Mouse (Mus musculus) MEL (cell line): ENCODE results near the gene Grid1. TPM values are rescaled to one million over a fixed set of nuclear protein-coding genes. Genes with fewer than 3 reads are reported as not detected.

Experiments used
- DNase-seq: peaks from one replicate; pipeline ENCODE4 v3.0.0; 2011; ENCODE audit warnings: low read depth, low spot score
- H3K27ac ChIP-seq: 2 replicates; pipeline ENCODE4 v1.5.1; 2012; ENCODE audit warnings: low read depth, mild to moderate bottlenecking, control low read depth, low read length, moderate library complexity; ENCODE audit not compliant: control insufficient read depth
- H3K27me3 ChIP-seq, 2 experiments: fragments of 150-350 bp in 1 of 2; sonication (generic) in 1 of 2; 2 replicates each; pipeline ENCODE4 v1.6.1; 2012; ENCODE audit warnings: low read length in 2 of 2, mild to moderate bottlenecking in 2 of 2, improper control_type of control experiment in 1 of 2, moderate library complexity in 1 of 2; ENCODE audit not compliant: insufficient read depth in 2 of 2, control insufficient read depth in 1 of 2
- H3K36me3 ChIP-seq, 2 experiments: 2 replicates each; pipeline ENCODE4 v1.6.1; 2012 to 2014; ENCODE audit warnings: low read length in 2 of 2, improper control_type of control experiment in 1 of 2, inconsistent platforms in 1 of 2, mild to moderate bottlenecking in 1 of 2; ENCODE audit not compliant: insufficient read depth in 2 of 2, control insufficient read depth in 1 of 2
- H3K4me1 ChIP-seq, 2 experiments: fragments of 150-350 bp in 1 of 2; sonication (generic) in 1 of 2; 2 replicates each; pipeline ENCODE4 v1.6.1; 2012; ENCODE audit warnings: low read length in 2 of 2, improper control_type of control experiment in 1 of 2, mild to moderate bottlenecking in 1 of 2; ENCODE audit not compliant: insufficient read depth in 2 of 2, control insufficient read depth in 1 of 2
- H3K4me3 ChIP-seq, 2 experiments: fragments of 150-350 bp in 1 of 2; sonication (generic) in 1 of 2; 2 replicates each; pipeline ENCODE4 v1.5.1; 2012; ENCODE audit warnings: low read depth in 2 of 2, low read length in 2 of 2, mild to moderate bottlenecking in 2 of 2, moderate library complexity in 2 of 2, control low read depth in 1 of 2, improper control_type of control experiment in 1 of 2; ENCODE audit not compliant: control insufficient read depth in 1 of 2, insufficient read depth in 1 of 2
- H3K79me2 ChIP-seq: 2 replicates; pipeline ENCODE4 v1.6.1; 2012; ENCODE audit warnings: mild to moderate bottlenecking, low read length, moderate library complexity; ENCODE audit not compliant: control insufficient read depth, poor library complexity, insufficient read depth
- H3K9ac ChIP-seq: 2 replicates; pipeline ENCODE4 v1.6.1; 2012; ENCODE audit warnings: low read depth, mild to moderate bottlenecking, control low read depth, low read length, moderate library complexity; ENCODE audit not compliant: control insufficient read depth, poor library complexity, severe bottlenecking
- H3K9me3 ChIP-seq: fragments of 150-350 bp; sonication (generic); replicated peaks from 2 replicates; pipeline ENCODE4 v1.6.1; 2012; ENCODE audit warnings: mild to moderate bottlenecking, low read length, improper control_type of control experiment, moderate library complexity; ENCODE audit not compliant: insufficient read depth
- CHD1 ChIP-seq: IDR thresholded peaks from 2 replicates; pipeline ENCODE4 v1.6.1; 2012; ENCODE audit warnings: low read depth, mild to moderate bottlenecking, inconsistent platforms, low read length, improper control_type of control experiment
- CHD2 ChIP-seq: IDR thresholded peaks from 2 replicates; pipeline ENCODE4 v1.6.1; 2011; ENCODE audit warnings: low read length, improper control_type of control experiment
- CTCF ChIP-seq, 3 experiments: IDR thresholded peaks in 2 of 3; conservative IDR thresholded peaks in 1 of 3; 2 replicates each; pipeline ENCODE4 v1.5.1; 2011 to 2012; ENCODE audit warnings: low read length in 3 of 3, low read depth in 2 of 3, mild to moderate bottlenecking in 2 of 3, improper control_type of control experiment in 1 of 3, inconsistent platforms in 1 of 3, mixed read lengths in 1 of 3, moderate library complexity in 1 of 3; ENCODE audit not compliant: control insufficient read depth in 1 of 3, insufficient read depth in 1 of 3, poor library complexity in 1 of 3, severe bottlenecking in 1 of 3
- ELF1 ChIP-seq: IDR thresholded peaks from 2 replicates; pipeline ENCODE4 v1.6.1; 2014; ENCODE audit warnings: low read depth, mild to moderate bottlenecking, inconsistent platforms, low read length, improper control_type of control experiment, moderate library complexity
- GABPA ChIP-seq: IDR thresholded peaks from 2 replicates; pipeline ENCODE4 v1.6.1; 2012; ENCODE audit warnings: low read depth, mild to moderate bottlenecking, inconsistent platforms, low read length, improper control_type of control experiment, moderate library complexity
- HCFC1 ChIP-seq: IDR thresholded peaks from 2 replicates; pipeline ENCODE4 v1.6.1; 2012; ENCODE audit warnings: low read depth, mild to moderate bottlenecking, inconsistent platforms, low read length, improper control_type of control experiment, moderate library complexity
- JUND ChIP-seq: IDR thresholded peaks from 2 replicates; pipeline ENCODE4 v1.6.1; 2011; ENCODE audit warnings: low read depth, mild to moderate bottlenecking, improper control_type of control experiment, low read length
- KAT2A ChIP-seq: conservative IDR thresholded peaks from 2 replicates; pipeline ENCODE4 v1.6.1; 2012; ENCODE audit warnings: low read depth, low read length, improper control_type of control experiment, inconsistent platforms
- MAX ChIP-seq: IDR thresholded peaks from 2 replicates; pipeline ENCODE4 v1.6.1; 2011; ENCODE audit warnings: low read length, improper control_type of control experiment
- MXI1 ChIP-seq: IDR thresholded peaks from 2 replicates; pipeline ENCODE4 v1.6.1; 2011; ENCODE audit warnings: mild to moderate bottlenecking, low read depth, low read length, improper control_type of control experiment
- MYB ChIP-seq: IDR thresholded peaks from 2 replicates; pipeline ENCODE4 v1.6.1; 2011; ENCODE audit warnings: mild to moderate bottlenecking, low read depth, low read length, improper control_type of control experiment
- NRF1 ChIP-seq: IDR thresholded peaks from 2 replicates; pipeline ENCODE4 v1.6.1; 2014; ENCODE audit warnings: low read depth, mild to moderate bottlenecking, inconsistent platforms, low read length, improper control_type of control experiment, moderate library complexity; ENCODE audit not compliant: poor library complexity, insufficient read depth, severe bottlenecking
- POLR2A ChIP-seq, 2 experiments: IDR thresholded peaks; 2 replicates each; pipeline ENCODE4 v1.6.1; 2011 to 2012; ENCODE audit warnings: low read length in 2 of 2, mild to moderate bottlenecking in 2 of 2, control low read depth in 1 of 2, improper control_type of control experiment in 1 of 2, low read depth in 1 of 2, moderate library complexity in 1 of 2; ENCODE audit not compliant: control insufficient read depth in 1 of 2, insufficient read depth in 1 of 2, poor library complexity in 1 of 2
- POLR2AphosphoS2 ChIP-seq: IDR thresholded peaks from 2 replicates; pipeline ENCODE4 v1.6.1; 2011; ENCODE audit warnings: low read length, improper control_type of control experiment
- POLR2AphosphoS5 ChIP-seq: IDR thresholded peaks from 2 replicates; pipeline ENCODE4 v1.6.1; 2012; ENCODE audit warnings: low read depth, borderline replicate concordance, mild to moderate bottlenecking, inconsistent platforms, low read length, moderate library complexity, mixed read lengths
- RAD21 ChIP-seq: IDR thresholded peaks from 2 replicates; pipeline ENCODE4 v1.6.1; 2011; ENCODE audit warnings: mild to moderate bottlenecking, low read depth, low read length, improper control_type of control experiment
- RCOR1 ChIP-seq: IDR thresholded peaks from 2 replicates; pipeline ENCODE4 v1.6.1; 2012; ENCODE audit warnings: low read depth, mild to moderate bottlenecking, inconsistent platforms, low read length, improper control_type of control experiment
- SIN3A ChIP-seq: IDR thresholded peaks from 2 replicates; pipeline ENCODE4 v1.6.1; 2012; ENCODE audit warnings: low read length, improper control_type of control experiment, inconsistent platforms
- TAL1 ChIP-seq: IDR thresholded peaks from 2 replicates; pipeline ENCODE4 v1.6.1; 2012; ENCODE audit warnings: mild to moderate bottlenecking, inconsistent platforms, low read length, moderate library complexity, mixed read lengths
- TCF12 ChIP-seq: IDR thresholded peaks from 2 replicates; pipeline ENCODE4 v1.6.1; 2014; ENCODE audit warnings: low read depth, mild to moderate bottlenecking, inconsistent platforms, low read length, improper control_type of control experiment, moderate library complexity
- UBTF ChIP-seq: IDR thresholded peaks from 2 replicates; pipeline ENCODE4 v1.6.1; 2012; ENCODE audit warnings: low read depth, mild to moderate bottlenecking, inconsistent platforms, low read length, improper control_type of control experiment, moderate library complexity, borderline replicate concordance; ENCODE audit not compliant: insufficient read depth
- USF2 ChIP-seq, 2 experiments: IDR thresholded peaks; 2 replicates each; pipeline ENCODE4 v1.6.1; 2011 to 2012; ENCODE audit warnings: improper control_type of control experiment in 2 of 2, low read length in 2 of 2, borderline replicate concordance in 1 of 2, inconsistent platforms in 1 of 2, low read depth in 1 of 2, mild to moderate bottlenecking in 1 of 2; ENCODE audit not compliant: insufficient read depth in 1 of 2
- ZC3H11A ChIP-seq: IDR thresholded peaks from 2 replicates; pipeline ENCODE4 v1.6.1; 2012; ENCODE audit warnings: low read depth, mild to moderate bottlenecking, inconsistent platforms, low read length, improper control_type of control experiment
- ZKSCAN1 ChIP-seq: IDR thresholded peaks from 2 replicates; pipeline ENCODE4 v1.6.1; 2012; ENCODE audit warnings: low read depth, mild to moderate bottlenecking, inconsistent platforms, low read length, improper control_type of control experiment, moderate library complexity
- ZNF384 ChIP-seq: IDR thresholded peaks from 2 replicates; pipeline ENCODE4 v1.6.1; 2012; ENCODE audit warnings: low read depth, mild to moderate bottlenecking, inconsistent platforms, low read length, improper control_type of control experiment
- polyA plus RNA-seq, 2 experiments: library from polyadenylated mRNA; stranded (reverse) in 1 of 2; unstranded in 1 of 2; fragments of >175 nt in 1 of 2; fragments of >200 nt in 1 of 2; gene quantifications; 2 replicates each; pipeline versions ENCODE4 v1.2.1 to v1.2.4; 2012; ENCODE audit warnings: low replicate concordance in 2 of 2, low read depth in 1 of 2; ENCODE audit not compliant: insufficient read length in 2 of 2, insufficient read depth in 1 of 2, missing spikeins in 1 of 2
- total RNA-seq: library from RNA; depleted of rRNA; stranded (reverse); fragments of 300-350 nt; gene quantifications from 2 replicates; pipeline ENCODE4 v1.2.3, GENCODE M21; 2012

Gene Grid1
- total and polyA plus RNA-seq, 3 experiments = not detected

DNA sequence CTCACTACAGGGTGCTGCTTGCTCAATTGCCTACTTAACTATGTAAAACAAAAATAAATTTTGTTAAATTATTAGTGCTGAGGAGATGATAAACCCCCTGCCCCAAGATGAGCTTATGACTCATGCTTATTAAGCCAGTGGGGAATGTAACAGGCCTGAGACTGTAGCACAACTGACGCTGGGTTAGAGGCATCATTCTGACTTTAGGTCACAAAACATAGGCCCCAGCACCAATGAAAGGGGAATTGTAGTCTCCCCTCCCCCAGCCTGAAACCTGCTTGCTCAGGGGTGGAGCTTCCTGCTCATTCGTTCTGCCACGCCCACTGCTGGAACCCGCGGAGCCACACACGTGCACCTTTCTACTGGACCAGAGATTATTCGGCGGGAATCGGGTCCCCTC is 48.3 kb upstream of the Grid1 start:
- Histone ChIP-seq H3K36me3 (peaks cover 0 to 9% of the 10 kb centered on the region in 2 experiments; a peak in 2 of 4 replicates), H3K4me1 (peaks cover 0 to 11% of the 10 kb centered on the region in 2 experiments; a peak in 3 of 4 replicates), H3K79me2 (peaks cover 5% of the 10 kb centered on the region; the same call in 1 of the 2 replicates), H3K9me3 (no peaks in the 10 kb centered on the region), H3K4me3 (no peak overlapping the region), H3K27ac (no peak overlapping the region), H3K9ac (no peak overlapping the region), H3K27me3 (no peaks in the 10 kb centered on the region)
- DNase-seq = no peak
- no peak for TF ChIP-seq USF2 (IDR thresholded peaks at IDR 0.05; ENCODE audit: borderline replicate concordance in 1 of 2, insufficient read depth in 1 of 2, low read depth in 1 of 2, low read length in 2 of 2)
- TF ChIP-seq MAX = no peak
- TF ChIP-seq GABPA = no peak
- no peak for TF ChIP-seq NRF1
- TF ChIP-seq RAD21 = no peak
- TF ChIP-seq TAL1 = no peak
- TF ChIP-seq POLR2A (IDR thresholded peaks at IDR 0.05; ENCODE audit: control insufficient read depth in 1 of 2, insufficient read depth in 1 of 2, low read depth in 1 of 2, low read length in 2 of 2, poor library complexity in 1 of 2) = no peak
- TF ChIP-seq CHD1 = no peak
- TF ChIP-seq POLR2AphosphoS2 = no peak
- TF ChIP-seq ZC3H11A = no peak
- no peak for TF ChIP-seq POLR2AphosphoS5
- no peak for TF ChIP-seq RCOR1
- no peak for TF ChIP-seq UBTF
- no peak for TF ChIP-seq HCFC1
- TF ChIP-seq CHD2 = no peak
- TF ChIP-seq CTCF (IDR thresholded peaks at IDR 0.05 in 2 of 3, conservative IDR thresholded peaks at IDR 0.05 in 1 of 3; ENCODE audit: control insufficient read depth in 1 of 3, insufficient read depth in 1 of 3, low read depth in 2 of 3, low read length in 3 of 3, poor library complexity in 1 of 3, severe bottlenecking in 1 of 3) = no peak
- TF ChIP-seq ELF1 = no peak

DNA sequence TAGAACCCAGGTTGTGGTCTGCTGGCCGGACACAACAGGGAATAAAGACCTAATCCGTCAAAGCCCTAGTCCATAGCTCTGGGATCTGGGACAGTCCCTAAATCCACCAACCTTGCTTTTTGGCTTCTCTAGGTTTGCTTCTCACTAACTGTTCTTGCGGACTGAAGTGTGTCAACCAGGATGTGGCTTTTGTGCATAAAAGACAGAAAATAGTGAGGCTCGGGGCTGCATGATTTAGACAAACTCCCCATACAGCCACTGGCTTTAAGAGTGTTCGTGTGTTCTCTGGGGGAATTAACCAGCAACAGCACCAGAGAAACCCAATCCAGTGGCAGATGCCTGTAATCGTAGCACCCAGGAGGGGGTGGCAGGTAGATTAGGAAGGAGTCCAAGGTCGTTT is 47.8 kb upstream of the Grid1 start:
- H3K27ac ChIP-seq = no peak overlapping the region
- H3K27me3 ChIP-seq = no peaks in the 10 kb centered on the region
- no peak overlapping the region for H3K9ac ChIP-seq

More for the DNA sequence above, 47.8 kb upstream of the Grid1 start:
- TF ChIP-seq SIN3A (no peak), ZC3H11A (no peak), KAT2A (no peak), ZNF384 (no peak), MYB (no peak), TCF12 (no peak), MXI1 (no peak), JUND (no peak), POLR2A (IDR thresholded peaks at IDR 0.05; ENCODE audit: control insufficient read depth in 1 of 2, insufficient read depth in 1 of 2, low read depth in 1 of 2, low read length in 2 of 2, poor library complexity in 1 of 2) (no peak), ZKSCAN1 (no peak), RAD21 (no peak), TAL1 (no peak), UBTF (no peak), CHD1 (no peak)
- TF ChIP-seq, all 39 proteins: peak for 0
- Histone ChIP-seq H3K4me3 (no peak overlapping the region), H3K36me3 (peaks cover 0 to 9% of the 10 kb centered on the region in 2 experiments; a peak in 2 of 4 replicates), H3K79me2 (peaks cover 5% of the 10 kb centered on the region; the same call in 1 of the 2 replicates), H3K4me1 (peaks cover 0 to 15% of the 10 kb centered on the region in 2 experiments; a peak in 3 of 4 replicates), H3K9me3 (no peaks in the 10 kb centered on the region)
- no peak for DNase-seq
